Mouse (Mus musculus) forebrain, embryonic 12.5 days (tissue): ENCODE measurements around the gene Secisbp2. TPM values are rescaled to one million over a fixed set of nuclear protein-coding genes. Genes with fewer than 3 reads are reported as not detected.

Experiments used
- ATAC-seq: fragments of 200-750 bp; cut with Nextera tagmentation; 2 replicates; pipeline ENCODE4 v1.8.0; 2017; ENCODE audit warnings: moderate TSS enrichment; ENCODE audit not compliant: low FRiP score
- H3K27ac ChIP-seq: fragments of 300-500 bp; sonication (generic); 2 replicates; pipeline ENCODE4 v1.5.1; 2016; ENCODE audit warnings: mild to moderate bottlenecking
- H3K27me3 ChIP-seq: fragments of 300-500 bp; sonication (generic); 2 replicates; pipeline ENCODE4 v1.6.1; 2016; ENCODE audit warnings: mild to moderate bottlenecking
- H3K36me3 ChIP-seq: fragments of 300-500 bp; sonication (generic); replicated peaks from 2 replicates; pipeline ENCODE4 v1.6.1; 2016; ENCODE audit warnings: mild to moderate bottlenecking
- H3K4me1 ChIP-seq: fragments of 300-500 bp; sonication (generic); 2 replicates; pipeline ENCODE4 v1.6.1; 2016
- H3K4me2 ChIP-seq: fragments of 300-500 bp; sonication (generic); 2 replicates; pipeline ENCODE4 v1.6.1; 2016; ENCODE audit warnings: mild to moderate bottlenecking, moderate library complexity
- H3K4me3 ChIP-seq: fragments of 300-500 bp; sonication (generic); replicated peaks from 2 replicates; pipeline ENCODE4 v1.5.1; 2016; ENCODE audit warnings: mild to moderate bottlenecking
- H3K9ac ChIP-seq: fragments of 300-500 bp; sonication (generic); 2 replicates; pipeline ENCODE4 v1.6.1; 2016; ENCODE audit warnings: mild to moderate bottlenecking
- H3K9me3 ChIP-seq: fragments of 300-500 bp; sonication (generic); 2 replicates; pipeline ENCODE4 v1.6.1; 2016
- WGBS: fragments of 180-500 bp; shearing (Covaris S2); methylation state at CpG from one replicate; pipeline ENCODE4 v1.1.7; 2016; 5-methylcytosine and 5-hydroxymethylcytosine counted together
- polyA plus RNA-seq: library from polyadenylated mRNA; unstranded; fragments of >200 nt; fragmentation: Nextera tagmentation; extraction: Ambion mirVana; gene quantifications from 2 replicates; pipeline ENCODE4 v1.2.1, GENCODE M21; 2016

Gene Secisbp2
- 31.6 and 34.5 TPM in 2 replicates for polyA plus RNA-seq

GRCm38 (mm10) chr13:51651408-51652064, at the start of gene Secisbp2:
Secisbp2 (plus strand) TSS chr13:51651697.
- Histone ChIP-seq H3K4me2 (peak within 1 kb of the TSS; percentile 81), H3K27ac (peak within 1 kb of the TSS; percentile 76), H3K9me3 (no peaks in the 10 kb centered on the region), H3K36me3 (peaks cover 39% of the 10 kb centered on the region), H3K4me3 (peak within 1 kb of the TSS; percentile 67), H3K27me3 (no peaks in the 10 kb centered on the region), H3K9ac (peak within 1 kb of the TSS; percentile 68), H3K4me1 (peaks cover 34% of the 10 kb centered on the region)
- peak; percentile 98 for ATAC-seq
- under 1% methylated on average over 68 of the region's 69 CpGs for WGBS

DNA sequence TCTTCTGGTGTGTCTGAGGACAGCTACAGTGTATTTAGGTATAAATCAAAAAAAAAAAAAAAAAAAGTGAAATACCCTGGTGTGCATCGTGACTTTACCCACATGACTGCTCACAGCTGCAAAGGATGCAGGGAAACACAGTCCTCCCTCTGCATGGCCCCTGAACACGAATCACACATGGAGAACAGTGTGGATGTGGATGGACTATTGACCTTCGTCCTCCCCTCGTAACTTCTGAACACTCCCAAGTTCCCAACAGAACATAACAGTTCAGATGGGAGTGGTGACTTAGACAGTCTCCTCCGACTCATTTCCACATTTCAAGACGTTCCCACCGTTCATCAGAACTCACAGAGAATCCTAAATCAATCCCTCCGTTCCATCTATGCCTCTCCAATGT, 48.7 kb upstream of the Secisbp2 start:
- WGBS: 78% methylated on average over 8 of the region's 8 CpGs
- H3K9ac ChIP-seq: no peak overlapping the region
- H3K36me3 ChIP-seq: no peaks in the 10 kb centered on the region
- no peaks in the 10 kb centered on the region for H3K9me3 ChIP-seq
- peak overlapping the region; percentile 47 for H3K4me2 ChIP-seq
- H3K27ac ChIP-seq: no peak overlapping the region
- H3K27me3 ChIP-seq: 0 out of 2 replicates have a peak, but pooled peaks cover 5% of the 10 kb centered on the region
- peaks cover 17% of the 10 kb centered on the region for H3K4me1 ChIP-seq
- 0 out of 2 replicates have a peak, but pooled peaks have one; percentile 18 for ATAC-seq
- no peak overlapping the region for H3K4me3 ChIP-seq

- WGBS: 21% methylated on average over 16 of the region's 16 CpGs
- H3K27ac ChIP-seq: peak overlapping the region; percentile 38
- H3K27me3 ChIP-seq: 0 out of 2 replicates have a peak, but pooled peaks cover 5% of the 10 kb centered on the region
- H3K4me3 ChIP-seq: 0 out of 2 replicates have a peak overlapping the region, but pooled peaks have one; percentile 17
- peaks cover 17% of the 10 kb centered on the region for H3K4me1 ChIP-seq
- no peak overlapping the region for H3K9ac ChIP-seq
- peak overlapping the region; percentile 47 for H3K4me2 ChIP-seq
- no peaks in the 10 kb centered on the region for H3K9me3 ChIP-seq
- peak; percentile 86 for ATAC-seq
- H3K36me3 ChIP-seq: no peaks in the 10 kb centered on the region
Measured at GRCm38 (mm10) chr13:51603221-51603893, 48.1 kb upstream of the Secisbp2 start.

DNA sequence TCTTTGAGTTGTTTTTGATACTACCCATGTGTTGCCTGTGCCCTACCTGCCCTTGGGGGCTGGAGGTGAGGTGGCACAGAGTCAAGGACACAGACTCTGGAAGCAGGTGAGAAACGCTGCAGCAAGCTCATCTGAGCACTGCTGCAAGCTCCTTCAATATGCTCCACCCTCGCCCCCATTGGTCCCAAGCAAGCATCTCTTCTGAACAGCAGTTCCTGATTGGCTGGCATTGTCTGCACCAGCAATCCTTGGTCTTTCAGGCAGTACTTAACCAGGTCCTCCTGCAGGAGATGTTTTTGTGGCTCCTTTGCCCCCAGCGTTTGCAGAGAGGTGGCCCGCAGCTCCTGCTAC, 47.6 kb upstream of the Secisbp2 start:
- H3K27me3 ChIP-seq: 0 out of 2 replicates have a peak, but pooled peaks cover 5% of the 10 kb centered on the region
- H3K4me1 ChIP-seq: peaks cover 17% of the 10 kb centered on the region
- ATAC-seq: peak; percentile 76
- no peaks in the 10 kb centered on the region for H3K9me3 ChIP-seq
- H3K9ac ChIP-seq: no peak overlapping the region
- WGBS: 22% methylated on average over 4 of the region's 4 CpGs
- H3K4me2 ChIP-seq: peak overlapping the region; percentile 47
- H3K36me3 ChIP-seq: no peaks in the 10 kb centered on the region
- H3K4me3 ChIP-seq: no peak overlapping the region
- peak overlapping the region; percentile 38; the same call in 1 of the 2 replicates for H3K27ac ChIP-seq

GRCm38 (mm10) chr13:51609231-51609630, 42.3 kb upstream of the Secisbp2 start:
- ATAC-seq: no peak
- Histone ChIP-seq H3K9me3 (no peaks in the 10 kb centered on the region), H3K9ac (no peak overlapping the region), H3K27me3 (no peaks in the 10 kb centered on the region), H3K4me3 (no peak overlapping the region), H3K4me2 (no peak overlapping the region), H3K4me1 (peaks cover 9% of the 10 kb centered on the region), H3K27ac (no peak overlapping the region), H3K36me3 (no peaks in the 10 kb centered on the region)
- 95% methylated on average over 7 of the region's 7 CpGs for WGBS

DNA sequence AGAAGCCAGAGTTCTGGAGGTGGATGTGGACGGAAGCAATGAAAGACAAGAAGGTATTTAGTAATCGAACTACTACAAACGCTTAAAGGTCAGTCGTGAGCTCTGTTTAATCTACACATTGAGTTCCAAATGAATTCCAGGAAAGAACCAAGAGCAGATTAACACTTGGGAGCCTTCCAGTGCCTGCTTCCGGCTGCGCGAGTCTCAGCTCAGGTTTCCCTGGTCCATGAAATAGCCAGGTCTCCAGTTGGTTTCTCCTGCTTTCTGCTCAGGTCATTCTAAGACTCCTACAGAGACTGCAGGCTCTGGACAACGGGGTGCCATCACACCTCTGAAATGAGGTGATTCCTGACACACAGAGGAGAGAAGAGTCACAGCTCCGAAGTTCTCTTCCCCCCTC, 40.4 kb upstream of the Secisbp2 start:
- Histone ChIP-seq H3K9ac (no peak overlapping the region), H3K36me3 (no peaks in the 10 kb centered on the region), H3K4me3 (no peak overlapping the region), H3K9me3 (no peaks in the 10 kb centered on the region), H3K27me3 (no peaks in the 10 kb centered on the region), H3K27ac (no peak overlapping the region), H3K4me1 (peaks cover 11% of the 10 kb centered on the region; the same call in 1 of the 2 replicates), H3K4me2 (peak overlapping the region; percentile 21; the same call in 1 of the 2 replicates)
- whole genome bisulfite sequencing: 22% methylated on average over 9 of the region's 9 CpGs
- no peak for ATAC-seq

- WGBS: 37% methylated on average over 5 of the region's 5 CpGs
- Histone ChIP-seq H3K4me2 (peak overlapping the region; percentile 21; the same call in 1 of the 2 replicates), H3K9ac (no peak overlapping the region), H3K36me3 (no peaks in the 10 kb centered on the region), H3K4me1 (peaks cover 16% of the 10 kb centered on the region), H3K27ac (no peak overlapping the region), H3K4me3 (no peak overlapping the region), H3K27me3 (no peaks in the 10 kb centered on the region), H3K9me3 (no peaks in the 10 kb centered on the region)
- no peak for ATAC-seq
Measured at GRCm38 (mm10) chr13:51611500-51611899, 40.0 kb upstream of the Secisbp2 start.

- no peaks in the 10 kb centered on the region for H3K27me3 ChIP-seq
- no peaks in the 10 kb centered on the region for H3K9me3 ChIP-seq
- no peak overlapping the region for H3K27ac ChIP-seq
- H3K36me3 ChIP-seq: no peaks in the 10 kb centered on the region
- no peak overlapping the region for H3K9ac ChIP-seq
- WGBS: 69% methylated on average over 10 of the region's 10 CpGs
- H3K4me1 ChIP-seq: peaks cover 29% of the 10 kb centered on the region
- no peak overlapping the region for H3K4me2 ChIP-seq
- ATAC-seq: no peak
- H3K4me3 ChIP-seq: no peak overlapping the region
Measured at GRCm38 (mm10) chr13:51615815-51616214, 35.7 kb upstream of the Secisbp2 start.

GRCm38 (mm10) chr13:51616417-51617044, 35.0 kb upstream of the Secisbp2 start:
- H3K27ac ChIP-seq: 0 out of 2 replicates have a peak overlapping the region, but pooled peaks have one; percentile 2

GRCm38 (mm10) chr13:51617306-51617705, 34.2 kb upstream of the Secisbp2 start:
- H3K27ac ChIP-seq: no peak overlapping the region
- peaks cover 22% of the 10 kb centered on the region for H3K4me1 ChIP-seq
- H3K4me3 ChIP-seq: no peak overlapping the region
- H3K36me3 ChIP-seq: no peaks in the 10 kb centered on the region
- no peak for ATAC-seq
- no peaks in the 10 kb centered on the region for H3K9me3 ChIP-seq
- no peaks in the 10 kb centered on the region for H3K27me3 ChIP-seq
- H3K9ac ChIP-seq: no peak overlapping the region
- WGBS: 64% methylated on average over 1 of the region's 1 CpGs
- H3K4me2 ChIP-seq: no peak overlapping the region

More at GRCm38 (mm10) chr13:51616417-51617044, 35.0 kb upstream of the Secisbp2 start:
- WGBS: 7% methylated on average over 12 of the region's 12 CpGs
- Histone ChIP-seq H3K4me3 (no peak overlapping the region), H3K27me3 (no peaks in the 10 kb centered on the region), H3K4me1 (peaks cover 22% of the 10 kb centered on the region), H3K4me2 (peak overlapping the region; percentile 22), H3K9me3 (no peaks in the 10 kb centered on the region), H3K36me3 (no peaks in the 10 kb centered on the region), H3K9ac (no peak overlapping the region)
- peak; percentile 53; the same call in 1 of the 2 replicates for ATAC-seq

DNA sequence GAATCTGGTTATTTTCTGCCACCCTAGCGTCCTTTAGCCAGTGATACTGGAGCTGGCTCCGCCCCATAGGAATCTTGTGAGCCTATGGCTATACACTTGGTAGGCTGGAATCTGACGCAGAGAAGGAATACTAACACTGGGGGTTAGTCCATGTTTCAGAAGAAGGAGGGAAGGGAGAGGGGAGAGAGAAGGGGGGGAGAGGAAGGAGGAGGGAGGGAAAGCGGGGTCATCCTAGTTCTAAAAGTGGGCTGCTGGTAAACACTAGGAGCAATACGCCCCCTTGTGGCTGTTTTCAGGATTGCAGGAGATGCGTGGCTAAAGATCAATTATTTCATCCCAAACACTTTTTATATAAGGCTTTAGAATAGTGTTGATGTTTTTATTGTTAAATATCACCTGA, 33.6 kb upstream of the Secisbp2 start:
- Histone ChIP-seq H3K36me3 (no peaks in the 10 kb centered on the region), H3K4me2 (peak overlapping the region; percentile 22; the same call in 1 of the 2 replicates), H3K4me1 (peaks cover 22% of the 10 kb centered on the region), H3K9me3 (no peaks in the 10 kb centered on the region), H3K27me3 (no peaks in the 10 kb centered on the region), H3K4me3 (no peak overlapping the region), H3K27ac (no peak overlapping the region), H3K9ac (no peak overlapping the region)
- ATAC-seq: peak; percentile 41; the same call in 1 of the 2 replicates
- 23% methylated on average over 6 of the region's 6 CpGs for WGBS

DNA sequence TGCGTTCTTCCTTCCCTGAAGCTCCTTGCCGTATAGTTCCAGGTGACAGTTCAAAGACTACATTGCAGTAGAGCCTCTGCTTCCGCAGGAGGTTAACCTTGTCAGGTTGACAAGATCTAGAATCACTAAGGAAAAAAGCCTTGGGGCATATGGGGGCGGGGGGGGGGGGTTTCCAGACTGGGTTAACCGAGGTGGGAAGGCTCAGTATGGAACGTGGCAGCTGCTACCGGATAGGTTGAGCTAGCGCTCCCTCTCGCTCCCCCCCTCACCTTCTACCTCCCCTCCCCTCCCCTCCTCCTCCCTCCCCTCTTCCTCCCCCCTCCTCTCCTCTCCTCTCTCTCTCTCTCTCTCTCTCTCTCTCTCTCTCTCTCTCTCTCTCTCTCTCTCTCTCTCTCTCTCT, 32.9 kb upstream of the Secisbp2 start:
- no peaks in the 10 kb centered on the region for H3K27me3 ChIP-seq
- no peak for ATAC-seq
- H3K4me2 ChIP-seq: no peak overlapping the region
- H3K9me3 ChIP-seq: no peaks in the 10 kb centered on the region
- H3K9ac ChIP-seq: no peak overlapping the region
- WGBS: 27% methylated on average over 9 of the region's 9 CpGs
- H3K36me3 ChIP-seq: no peaks in the 10 kb centered on the region
- H3K4me3 ChIP-seq: no peak overlapping the region
- H3K4me1 ChIP-seq: peaks cover 22% of the 10 kb centered on the region
- no peak overlapping the region for H3K27ac ChIP-seq
